Mouse (Mus musculus) hindlimb bud, embryonic 11.5 days (tissue): ENCODE measurements at regions not wholly inside any gene's neighbourhood (a gene's known extent, or its start where the extent isn't known, plus 50 kb on each side); places are given as distances from the start of the nearest gene placed in this dataset.

Experiments
- DNase-seq: peaks from one replicate; pipeline ENCODE4 v3.0.0-alpha.2; 2012; ENCODE audit warnings: low read depth, low spot score; ENCODE audit errors: extremely low spot score

GRCm38 (mm10) chr9:66646226-66646625 lies 53.3 kb upstream of the Usp3 start:
- DNase-seq, result peak; percentile 68

- DNase-seq, result no peak
Observed at GRCm38 (mm10) chr9:66651306-66651705, 58.4 kb upstream of the Usp3 start.

DNA sequence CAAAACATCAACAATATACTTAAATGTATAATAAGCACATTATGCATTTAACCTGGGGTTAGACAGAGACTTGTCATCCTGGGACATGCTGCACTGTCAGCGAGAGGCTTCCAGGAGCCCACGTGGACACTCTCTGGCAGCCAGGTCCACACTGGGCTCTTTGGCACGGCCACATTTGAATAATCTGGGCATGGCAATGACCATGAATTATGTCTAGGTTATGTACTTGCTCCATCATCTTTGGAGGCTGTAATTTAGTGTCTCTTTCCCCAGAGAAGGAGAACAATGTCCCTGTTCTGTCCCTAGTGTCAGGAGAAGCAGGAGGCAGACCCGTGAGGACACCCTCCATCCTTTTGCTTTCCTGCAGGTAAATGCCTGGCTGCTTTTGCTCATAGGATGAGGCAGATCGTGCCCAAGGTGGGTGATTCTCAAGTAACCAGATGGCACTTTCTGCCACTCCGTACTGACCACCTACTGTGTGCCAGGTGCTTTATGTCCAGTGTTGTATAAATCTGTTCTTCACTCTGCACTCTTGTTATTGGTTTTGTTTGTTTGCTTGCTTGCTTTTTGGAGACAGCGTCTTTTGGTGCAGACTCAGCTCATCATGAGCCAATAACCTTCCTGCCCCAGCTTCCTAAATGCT lies 56.2 kb upstream of the Car12 start:
- no peak for DNase-seq

DNA sequence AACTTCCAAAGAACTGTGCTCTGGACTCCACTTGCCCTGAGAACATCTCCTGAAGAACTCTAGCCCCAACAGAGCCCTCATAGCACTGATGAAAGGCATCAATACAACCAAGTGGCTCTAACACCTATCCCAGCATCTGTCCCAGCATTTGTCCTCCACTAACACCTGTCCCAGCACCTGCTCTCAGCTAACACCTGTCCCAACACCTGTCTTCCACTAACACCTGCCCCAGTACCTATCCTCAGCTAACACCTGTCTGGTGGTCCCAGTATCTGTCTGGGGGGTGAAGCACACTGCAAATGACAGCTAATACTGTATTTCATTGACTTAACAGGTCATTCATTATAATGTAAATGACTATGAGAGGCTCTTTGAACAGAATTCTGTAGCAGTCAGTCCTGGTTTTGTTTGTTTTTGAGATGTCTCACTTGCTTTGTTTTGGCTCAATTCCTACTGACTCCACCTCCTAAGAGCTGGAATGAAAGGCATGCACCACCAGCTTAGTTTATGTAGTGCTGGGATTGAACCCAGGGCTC lies 54.7 kb upstream of the Car12 start:
- DNase-seq, result no peak

GRCm38 (mm10) chr9:66659781-66660445 lies 53.6 kb upstream of the Car12 start:
- no peak for DNase-seq

DNA sequence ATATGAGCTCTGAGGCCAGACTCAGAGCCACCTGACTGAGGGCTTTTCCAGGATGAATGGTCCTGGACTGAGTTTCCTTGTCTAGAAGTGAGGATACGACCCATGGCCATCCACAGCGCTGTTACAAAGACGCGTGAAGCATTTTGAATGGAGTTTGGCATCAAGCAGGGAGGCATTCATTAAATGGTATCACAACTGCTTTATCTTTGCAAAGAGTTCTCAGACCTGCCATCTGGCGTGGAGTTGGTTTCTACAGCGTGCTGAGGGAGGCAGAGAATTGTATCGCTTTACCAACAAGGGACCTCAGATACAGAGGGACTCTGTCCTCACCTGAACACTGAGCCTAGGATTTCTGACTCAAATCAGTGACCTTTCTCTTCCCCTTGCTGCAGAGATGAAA lies 51.9 kb upstream of the Car12 start:
- DNase-seq, result no peak

GRCm38 (mm10) chr9:66662443-66662842 lies 51.0 kb upstream of the Car12 start:
- peak; percentile 60 for DNase-seq
